Mouse (Mus musculus): ENCODE results near the gene Angptl6. TPM values are rescaled to one million over a fixed set of nuclear protein-coding genes. Genes with fewer than 3 reads are reported as not detected.
A peak's percentile ranks its signal among the peaks of the same experiment; 100 is the strongest.

The Angptl6 gene
- total and polyA plus RNA-seq, 2 experiments from 2014 or later = 10.0 to 13.4 TPM

DNA sequence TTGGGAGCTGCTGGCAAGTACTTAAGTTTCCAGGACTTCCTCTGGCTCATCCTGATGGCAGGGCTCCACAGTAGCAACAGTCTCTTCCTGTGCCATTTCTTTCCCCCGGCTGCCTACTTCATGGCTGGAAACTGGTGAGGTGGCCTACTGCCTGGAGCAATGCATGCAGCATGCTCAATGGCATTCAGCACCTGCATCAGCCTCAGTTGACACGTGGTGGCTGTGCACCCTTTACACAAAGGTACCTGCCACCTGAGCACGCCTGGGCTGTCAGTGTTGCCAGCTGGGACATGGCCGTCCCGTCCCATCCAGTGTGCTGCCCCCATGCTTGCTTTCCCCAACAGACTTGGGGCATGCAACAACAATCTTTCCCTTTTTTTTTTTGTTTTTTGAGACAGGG is 13.5 kb upstream of the Angptl6 start:
- WGBS = 68% methylated on average over 5 of the region's 5 CpGs
- no peak for ATAC-seq (ENCODE audit: low FRiP score)
- no peak for TF ChIP-seq CTCF (IDR thresholded peaks at IDR 0.05)
- Histone ChIP-seq H3K36me3 (ENCODE audit: insufficient read depth, low read length) (peaks cover 52% of the 10 kb centered on the region), H3K4me1 (ENCODE audit: insufficient read depth, low read length) (peaks cover 7% of the 10 kb centered on the region), H3K27me3 (ENCODE audit: insufficient read depth, low read length) (no peaks in the 10 kb centered on the region), H3K27ac (ENCODE audit: low read depth, low read length) (no peak overlapping the region), H3K9me3 (ENCODE audit: low read length) (no peaks in the 10 kb centered on the region), H3K4me3 (ENCODE audit: low read depth, low read length) (no peak overlapping the region), H3K4me2 (ENCODE audit: low read depth, low read length, poor library complexity, severe bottlenecking) (no peak overlapping the region), H3K9ac (replicated peaks; ENCODE audit: low read length, poor library complexity, severe bottlenecking) (no peak overlapping the region)
- no peak for DNase-seq (ENCODE audit: low spot score)

DNA sequence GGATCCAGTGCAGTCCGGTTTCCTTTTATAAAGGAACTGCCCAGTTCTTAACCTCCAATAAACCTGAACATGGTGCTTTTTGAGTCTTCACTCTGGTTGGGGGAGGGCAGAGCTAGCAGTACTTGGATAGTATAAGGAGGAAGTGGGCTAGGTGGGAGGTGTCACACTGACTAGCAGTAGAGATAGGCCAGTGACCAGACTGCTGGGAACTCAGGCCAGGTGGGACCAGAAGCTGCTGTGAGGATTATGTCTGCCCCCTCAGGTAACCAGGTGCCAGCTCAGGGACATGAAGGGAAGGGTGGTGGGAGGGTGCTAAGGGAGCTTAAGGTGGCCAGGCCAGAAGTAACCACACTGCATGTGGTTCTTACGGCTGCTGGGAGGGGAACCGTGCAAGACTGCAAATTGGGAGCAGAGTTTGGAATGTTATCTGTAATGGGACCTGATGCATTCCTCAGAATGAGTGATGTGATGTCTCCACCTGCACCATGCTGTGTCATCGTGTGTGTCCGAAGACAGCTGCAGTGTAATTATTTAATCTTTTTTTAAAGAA is 12.7 kb upstream of the Angptl6 start:
- H3K4me1 ChIP-seq (ENCODE audit: insufficient read depth, low read length) = peaks cover 5% of the 10 kb centered on the region
- WGBS = 79% methylated on average over 5 of the region's 5 CpGs
- H3K4me3 ChIP-seq (ENCODE audit: low read depth, low read length) = no peak overlapping the region
- peaks cover 52% of the 10 kb centered on the region for H3K36me3 ChIP-seq (ENCODE audit: insufficient read depth, low read length)
- H3K27ac ChIP-seq (ENCODE audit: low read depth, low read length) = no peak overlapping the region
- TF ChIP-seq CTCF (IDR thresholded peaks at IDR 0.05) = no peak
- no peaks in the 10 kb centered on the region for H3K27me3 ChIP-seq (ENCODE audit: insufficient read depth, low read length)
- H3K9me3 ChIP-seq (ENCODE audit: low read length) = no peaks in the 10 kb centered on the region
- ATAC-seq (ENCODE audit: low FRiP score) (no peak), DNase-seq (ENCODE audit: low spot score) (no peak)
- no peak overlapping the region for H3K4me2 ChIP-seq (ENCODE audit: low read depth, low read length, poor library complexity, severe bottlenecking)
- no peak overlapping the region for H3K9ac ChIP-seq (replicated peaks; ENCODE audit: low read length, poor library complexity, severe bottlenecking)

DNA sequence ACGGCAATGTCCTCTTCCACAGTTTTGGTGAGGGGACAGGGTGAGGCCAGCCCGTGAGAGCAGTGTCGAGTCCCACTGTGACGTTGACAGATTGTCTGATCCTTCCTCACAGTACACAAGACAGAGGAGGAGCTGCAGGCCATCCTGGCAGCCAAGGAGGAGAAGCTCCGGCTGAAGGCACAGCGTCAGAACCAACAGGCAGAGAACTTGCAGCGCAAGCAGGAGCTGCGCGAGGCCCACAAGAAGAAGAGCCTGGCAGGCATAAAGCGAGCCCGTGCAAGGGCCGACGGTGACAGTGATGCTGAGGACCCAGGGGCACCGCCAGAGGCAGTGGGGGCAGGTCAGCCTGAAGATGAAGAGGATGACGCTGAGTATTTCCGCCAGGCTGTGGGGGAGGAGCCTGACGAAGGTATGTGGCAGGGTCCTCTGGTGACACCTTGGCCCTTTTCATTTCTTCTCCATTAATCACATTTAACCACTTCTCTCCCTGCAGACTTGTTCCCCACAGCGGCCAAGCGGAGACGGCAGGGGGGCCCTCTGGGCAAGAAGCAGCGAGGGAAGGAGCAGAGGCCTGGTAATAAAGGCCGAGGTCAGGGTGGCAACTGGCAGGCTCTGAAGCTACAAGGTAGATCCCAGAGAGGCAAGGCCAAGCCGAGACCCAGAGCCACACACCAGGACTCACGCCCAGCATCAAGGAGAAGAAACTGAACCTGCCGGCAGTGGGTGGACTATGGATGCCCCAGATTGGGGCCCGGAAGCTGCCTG is 12.0 kb upstream of the Angptl6 start:
- ATAC-seq (ENCODE audit: low FRiP score) = no peak
- Histone ChIP-seq H3K36me3 (ENCODE audit: insufficient read depth, low read length) (peaks cover 52% of the 10 kb centered on the region), H3K9me3 (ENCODE audit: low read length) (no peaks in the 10 kb centered on the region), H3K9ac (replicated peaks; ENCODE audit: low read length, poor library complexity, severe bottlenecking) (no peak overlapping the region), H3K4me1 (ENCODE audit: insufficient read depth, low read length) (peaks cover 3% of the 10 kb centered on the region; the same call in 1 of the 2 replicates), H3K4me2 (ENCODE audit: low read depth, low read length, poor library complexity, severe bottlenecking) (no peak overlapping the region), H3K27ac (ENCODE audit: low read depth, low read length) (no peak overlapping the region), H3K4me3 (ENCODE audit: low read depth, low read length) (no peak overlapping the region), H3K27me3 (ENCODE audit: insufficient read depth, low read length) (no peaks in the 10 kb centered on the region)
- no peak for DNase-seq (ENCODE audit: low spot score)
- TF ChIP-seq CTCF (IDR thresholded peaks at IDR 0.05) = no peak
- 83% methylated on average over 26 of the region's 26 CpGs for WGBS

DNA sequence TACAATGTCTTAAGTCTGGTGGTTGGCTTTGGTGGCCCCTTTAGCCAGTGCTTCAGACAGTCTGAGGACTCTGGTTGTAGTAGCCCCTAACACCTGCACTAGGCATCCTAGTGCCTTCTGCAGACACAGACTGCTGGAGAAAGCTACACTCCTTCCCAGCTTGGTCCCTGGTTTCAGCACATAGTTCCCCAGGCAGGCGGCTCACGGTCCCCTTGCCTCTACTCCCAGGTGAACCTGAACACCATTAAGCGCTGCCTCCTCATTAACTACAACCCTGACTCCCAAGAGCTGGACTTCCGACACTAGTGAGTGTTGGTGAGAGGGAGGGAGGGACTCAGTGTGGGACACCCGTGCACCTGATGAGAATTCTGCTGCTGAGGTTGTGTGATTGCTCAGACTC is 10.9 kb upstream of the Angptl6 start:
- H3K27me3 ChIP-seq (ENCODE audit: insufficient read depth, low read length) = no peaks in the 10 kb centered on the region
- no peak for TF ChIP-seq CTCF (IDR thresholded peaks at IDR 0.05)
- H3K9me3 ChIP-seq (ENCODE audit: low read length) = no peaks in the 10 kb centered on the region
- WGBS = 86% methylated on average over 5 of the region's 5 CpGs
- no peak overlapping the region for H3K4me3 ChIP-seq (ENCODE audit: low read depth, low read length)
- H3K4me2 ChIP-seq (ENCODE audit: low read depth, low read length, poor library complexity, severe bottlenecking) = no peak overlapping the region
- no peak overlapping the region for H3K27ac ChIP-seq (ENCODE audit: low read depth, low read length)
- peaks cover 3% of the 10 kb centered on the region; the same call in 1 of the 2 replicates for H3K4me1 ChIP-seq (ENCODE audit: insufficient read depth, low read length)
- peaks cover 48% of the 10 kb centered on the region for H3K36me3 ChIP-seq (ENCODE audit: insufficient read depth, low read length)
- DNase-seq (ENCODE audit: low spot score) (no peak), ATAC-seq (ENCODE audit: low FRiP score) (no peak)
- no peak overlapping the region for H3K9ac ChIP-seq (replicated peaks; ENCODE audit: low read length, poor library complexity, severe bottlenecking)

DNA sequence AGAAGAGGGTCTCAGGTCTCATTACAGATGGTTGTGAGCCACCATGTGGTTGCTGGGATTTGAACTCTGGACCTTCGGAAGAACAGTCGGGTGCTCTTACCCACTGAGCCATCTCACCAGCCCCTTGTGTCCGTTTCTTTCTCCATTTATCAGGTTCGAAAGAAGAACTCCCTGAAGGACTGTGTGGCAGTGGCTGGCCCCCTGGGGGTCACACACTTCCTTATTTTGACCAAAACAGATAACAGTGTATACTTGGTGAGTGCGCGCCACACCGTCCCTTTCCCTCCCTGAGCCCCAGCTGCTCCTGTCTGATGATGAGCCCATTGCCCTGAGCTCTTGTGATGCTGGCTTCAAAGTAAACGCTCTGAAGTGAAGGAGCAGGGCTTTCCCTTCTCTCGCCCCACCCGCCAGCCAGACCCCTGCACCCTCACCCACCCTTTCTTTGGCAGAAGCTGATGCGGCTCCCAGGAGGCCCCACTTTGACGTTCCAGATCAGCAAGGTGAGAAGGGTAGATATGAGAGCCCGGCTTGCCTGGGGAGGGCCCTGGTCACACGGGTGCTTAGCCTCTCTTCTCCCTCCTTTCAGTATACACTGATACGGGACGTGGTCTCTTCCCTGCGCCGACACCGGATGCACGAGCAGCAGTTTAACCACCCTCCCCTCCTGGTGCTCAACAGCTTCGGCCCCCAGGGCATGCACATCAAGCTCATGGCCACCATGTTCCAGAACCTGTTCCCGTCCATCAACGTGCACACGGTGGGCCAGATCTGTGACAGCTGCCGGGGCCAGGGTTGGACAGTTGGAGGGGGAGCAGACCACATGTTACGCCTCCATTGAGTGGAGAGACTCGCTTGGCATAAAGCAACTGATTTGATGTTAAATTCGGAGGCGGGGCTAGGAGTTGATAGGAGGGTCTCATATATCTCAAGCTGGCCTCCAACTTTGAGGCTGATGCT is 9.9 kb upstream of the Angptl6 start:
- Histone ChIP-seq H3K9ac (replicated peaks; ENCODE audit: low read length, poor library complexity, severe bottlenecking) (no peak overlapping the region), H3K27ac (ENCODE audit: low read depth, low read length) (no peak overlapping the region), H3K9me3 (ENCODE audit: low read length) (no peaks in the 10 kb centered on the region), H3K4me2 (ENCODE audit: low read depth, low read length, poor library complexity, severe bottlenecking) (peak overlapping the region; percentile 20; the same call in 1 of the 2 replicates), H3K27me3 (ENCODE audit: insufficient read depth, low read length) (no peaks in the 10 kb centered on the region), H3K4me1 (ENCODE audit: insufficient read depth, low read length) (peaks cover 3% of the 10 kb centered on the region; the same call in 1 of the 2 replicates), H3K4me3 (ENCODE audit: low read depth, low read length) (no peak overlapping the region), H3K36me3 (ENCODE audit: insufficient read depth, low read length) (peaks cover 38% of the 10 kb centered on the region)
- TF ChIP-seq CTCF (IDR thresholded peaks at IDR 0.05) = no peak
- no peak for ATAC-seq (ENCODE audit: low FRiP score)
- 91% methylated on average over 29 of the region's 29 CpGs for WGBS
- DNase-seq (ENCODE audit: low spot score) = no peak
